ENCODE assay signal across 13 mouse cellular contexts in the genomic region with DNA sequence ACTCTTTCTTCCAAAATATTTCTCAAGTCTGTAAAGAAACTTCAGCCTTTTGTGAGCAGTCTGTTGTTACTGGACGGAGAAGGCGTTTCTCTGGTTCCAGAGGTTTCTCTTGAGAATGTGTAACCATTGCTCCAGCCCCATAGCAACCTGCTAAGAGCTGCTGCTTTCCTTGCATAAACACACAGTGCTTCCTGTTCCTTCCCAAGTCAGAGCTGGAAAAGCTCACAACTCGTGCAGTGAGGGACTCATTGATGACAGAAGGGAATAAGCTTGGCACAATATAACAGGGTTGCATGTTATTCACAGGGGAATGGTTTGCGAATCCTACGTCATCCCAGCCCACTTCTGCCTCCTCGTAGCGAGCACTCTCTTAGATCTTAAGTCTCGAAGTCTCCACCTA.
"Had no signal": no experiment of that assay in that cellular context is flagged by ENCODE, and none has a peak within 500 bp of the region (broad histone marks: within the 10 kb centered on the region; RNA-seq: fewer than 3 reads in every experiment).

No protein-coding gene starts in this region.

- H3K9ac ChIP-seq: liver, embryonic 13.5 days; liver, postnatal 0 days; midbrain, embryonic 15.5 days; neural tube, embryonic 12.5 days had no signal

- ATAC-seq: liver, postnatal 0 days; midbrain, embryonic 15.5 days had no signal

- H3K9me3 ChIP-seq: liver, embryonic 13.5 days; megakaryocyte, embryonic 14.5 days; midbrain, embryonic 15.5 days; neural tube, embryonic 12.5 days had no signal

- H3K4me1 ChIP-seq: liver, embryonic 13.5 days; midbrain, embryonic 15.5 days; neural tube, embryonic 12.5 days had no signal

- DNase-seq: kidney, adult 8-10 months; kidney, postnatal 25 days; liver; liver, embryonic 13.5 days; liver, postnatal 0 days; thymus, adult 18-20 months; thymus, postnatal 25 days had no signal

- H3K36me3 ChIP-seq: liver, embryonic 13.5 days; midbrain, embryonic 15.5 days; neural tube, embryonic 12.5 days had no signal

- H3K27me3 ChIP-seq: liver, embryonic 13.5 days; midbrain, embryonic 15.5 days; neural tube, embryonic 12.5 days had no signal

- H3K4me2 ChIP-seq: liver, embryonic 13.5 days; midbrain, embryonic 11.5 days; midbrain, embryonic 15.5 days; neural tube, embryonic 12.5 days had no signal

- H3K27ac ChIP-seq: left cerebral cortex, adult 2 months; liver, embryonic 13.5 days; macrophage; midbrain, embryonic 15.5 days; neural tube, embryonic 12.5 days had no signal

- H3K4me3 ChIP-seq: left cerebral cortex, adult 2 months; liver, embryonic 13.5 days; megakaryocyte, embryonic 14.5 days; midbrain, embryonic 15.5 days; neural tube, embryonic 12.5 days had no signal
